Mouse (Mus musculus) testis, postnatal 10 days (tissue): ENCODE data around the gene Trappc5.
A peak's percentile ranks its signal among the peaks of the same experiment; 100 is the strongest.

Experiments used
- DNase-seq: peaks from one replicate; pipeline ENCODE4 v3.0.0; 2021; ENCODE audit warnings: low spot score

Gene Trappc5

GRCm38 (mm10) chr8:3676993-3677579, 987 bp downstream of the Trappc5 start:
- DNase-seq, result no peak

DNA sequence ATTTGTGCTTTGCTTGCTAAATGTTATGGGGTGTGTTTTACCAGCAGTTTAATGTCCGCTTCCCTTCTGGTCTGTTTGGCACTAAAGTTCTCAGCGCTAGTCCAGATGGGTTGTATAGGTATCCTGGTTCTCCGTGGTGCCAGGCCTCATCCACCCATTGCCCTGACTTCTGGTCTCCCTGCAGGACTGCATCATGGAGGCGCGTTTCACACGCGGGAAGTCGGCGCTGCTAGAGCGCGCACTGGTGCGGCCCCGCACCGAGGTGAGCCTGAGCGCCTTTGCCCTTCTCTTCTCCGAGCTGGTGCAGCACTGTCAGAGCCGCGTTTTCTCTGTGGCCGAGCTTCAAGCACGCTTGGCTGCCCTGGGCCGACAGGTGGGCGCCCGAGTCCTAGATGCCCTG, 2.7 kb downstream of the Trappc5 start:
- no peak for DNase-seq

DNA sequence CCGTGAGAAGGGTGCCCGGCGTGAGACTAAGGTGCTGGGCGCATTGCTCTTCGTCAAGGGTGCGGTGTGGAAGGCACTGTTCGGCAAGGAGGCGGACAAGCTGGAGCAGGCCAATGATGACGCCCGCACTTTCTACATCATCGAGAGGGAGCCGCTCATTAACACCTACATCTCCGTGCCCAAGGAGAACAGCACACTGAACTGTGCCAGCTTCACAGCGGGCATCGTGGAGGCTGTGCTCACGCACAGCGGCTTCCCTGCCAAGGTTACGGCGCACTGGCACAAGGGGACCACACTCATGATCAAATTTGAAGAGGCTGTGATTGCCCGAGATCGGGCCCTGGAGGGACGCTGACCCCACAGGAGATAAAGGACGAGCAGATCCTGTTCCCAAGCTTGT, 3.1 kb downstream of the Trappc5 start:
- DNase-seq, result peak; percentile 42

GRCm38 (mm10) chr8:3679656-3680055, 3.6 kb downstream of the Trappc5 start:
- DNase-seq, result peak; percentile 42

DNA sequence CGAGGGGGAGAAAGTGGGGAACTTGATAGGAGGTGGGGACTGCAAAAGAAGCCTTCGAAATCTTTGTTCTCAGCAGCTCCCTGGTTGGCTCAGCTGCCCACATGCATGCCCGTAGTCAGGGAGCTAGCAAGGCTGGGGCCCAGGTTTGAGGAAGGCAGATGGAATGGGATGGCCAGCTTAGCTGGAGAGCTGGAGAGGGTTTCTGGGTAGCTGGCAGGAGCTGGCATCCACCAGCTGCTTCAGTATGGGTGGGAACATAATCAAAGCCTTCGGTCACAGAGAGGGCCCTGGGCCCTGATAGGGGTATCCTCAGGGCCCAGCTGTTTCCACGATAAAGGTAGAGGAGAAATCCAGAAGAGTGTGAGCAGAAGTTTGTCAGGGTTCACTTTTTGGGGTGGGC, 6.3 kb downstream of the Trappc5 start:
- DNase-seq, result peak; percentile 32

DNA sequence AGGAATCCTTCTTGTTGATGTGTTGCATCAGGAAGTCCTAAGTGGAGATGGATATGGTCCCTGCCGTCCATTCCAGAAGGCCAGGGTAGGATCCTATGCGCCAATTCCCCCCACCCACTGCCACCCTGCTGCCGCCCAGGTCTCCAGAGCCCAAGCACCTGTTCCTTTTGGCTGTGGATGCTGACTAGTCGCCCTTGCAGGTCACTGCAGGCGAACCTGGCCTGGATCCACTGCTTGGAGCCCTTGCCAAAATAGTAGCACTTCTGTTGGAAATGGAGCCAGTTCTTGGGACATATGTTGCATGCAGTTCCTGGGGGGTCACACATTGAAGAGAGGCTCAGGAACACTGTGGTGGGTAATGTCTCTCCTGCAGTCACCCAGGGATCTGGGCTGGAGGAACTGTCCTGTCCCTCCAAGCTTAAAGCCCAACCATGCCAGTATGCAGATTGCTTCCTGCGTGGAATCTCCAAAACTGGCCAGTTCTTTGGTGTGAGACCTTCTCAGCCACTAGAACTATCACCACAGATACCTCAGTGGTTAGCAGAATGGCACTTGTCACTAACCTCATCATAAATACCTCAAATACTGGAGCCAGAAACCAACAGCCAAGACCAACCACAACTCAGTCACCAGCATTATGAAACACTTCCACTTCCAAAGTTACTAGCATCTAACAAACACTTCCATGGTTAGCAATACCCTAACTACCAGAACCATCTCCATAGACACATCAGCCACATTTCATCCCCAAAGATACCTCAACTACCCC, 7.5 kb downstream of the Trappc5 start:
- peak; percentile 46 for DNase-seq

- peak; percentile 33 for DNase-seq
These were observed 8.4 kb downstream of the Trappc5 start for GRCm38 (mm10) chr8:3684530-3684929.

- peak; percentile 29 for DNase-seq
These were observed 9.3 kb downstream of the Trappc5 start for GRCm38 (mm10) chr8:3685422-3685821.

GRCm38 (mm10) chr8:3687537-3687936, 11.4 kb downstream of the Trappc5 start:
- peak; percentile 25 for DNase-seq

GRCm38 (mm10) chr8:3690774-3691173, 14.7 kb downstream of the Trappc5 start:
- DNase-seq, result peak; percentile 42

- peak; percentile 13 for DNase-seq
These were observed 18.0 kb downstream of the Trappc5 start, which contains the start of gene Fcer2a for GRCm38 (mm10) chr8:3694121-3694520. Gene Fcer2a, minus strand, starts transcription at chr8:3694175.

DNA sequence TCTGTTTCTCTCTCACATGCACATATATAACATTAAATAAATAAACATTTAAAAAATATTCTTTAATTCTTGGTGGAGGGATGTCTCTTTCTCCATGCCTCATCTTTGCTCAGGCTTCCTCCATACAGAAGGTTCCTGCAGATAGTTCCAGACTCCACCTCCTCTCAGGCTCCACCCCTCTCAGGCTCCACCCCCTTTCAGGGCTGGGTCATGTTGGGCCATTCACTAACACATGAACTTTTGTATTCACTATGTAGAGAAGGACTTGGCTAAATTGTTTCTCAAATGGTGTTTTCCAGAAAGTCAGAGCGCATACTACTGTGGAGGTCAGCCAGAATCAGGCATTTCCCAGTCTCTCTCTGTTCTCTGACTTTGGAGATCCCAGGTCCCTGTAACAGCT, 25.4 kb downstream of the Trappc5 start:
- no peak for DNase-seq

GRCm38 (mm10) chr8:3705711-3706110, 29.6 kb downstream of the Trappc5 start:
- peak; percentile 39 for DNase-seq

GRCm38 (mm10) chr8:3707611-3708010, 31.5 kb downstream of the Trappc5 start:
- DNase-seq, result no peak

DNA sequence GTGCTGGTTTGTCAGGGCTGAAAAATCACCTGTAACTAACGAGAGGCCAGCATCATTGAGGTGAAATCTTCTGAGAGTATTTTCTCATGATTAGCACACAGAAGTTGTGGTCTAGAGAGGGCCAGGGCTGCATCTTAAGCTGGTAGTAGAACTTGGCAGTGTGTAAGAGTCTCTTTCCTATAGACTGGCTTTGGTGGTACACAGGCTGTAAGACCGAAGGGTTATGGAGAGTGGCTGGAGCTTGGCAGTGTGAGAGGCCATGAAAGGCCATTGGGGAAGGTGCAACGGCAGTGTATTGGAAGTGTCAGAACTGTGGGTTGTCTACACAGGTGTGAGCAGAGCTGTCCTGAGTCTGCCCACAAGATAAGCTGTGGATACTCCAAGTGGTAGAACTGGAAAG, 34.2 kb downstream of the Trappc5 start:
- DNase-seq, result no peak

- DNase-seq, result no peak
These were observed 35.5 kb downstream of the Trappc5 start for GRCm38 (mm10) chr8:3711646-3712045.

DNA sequence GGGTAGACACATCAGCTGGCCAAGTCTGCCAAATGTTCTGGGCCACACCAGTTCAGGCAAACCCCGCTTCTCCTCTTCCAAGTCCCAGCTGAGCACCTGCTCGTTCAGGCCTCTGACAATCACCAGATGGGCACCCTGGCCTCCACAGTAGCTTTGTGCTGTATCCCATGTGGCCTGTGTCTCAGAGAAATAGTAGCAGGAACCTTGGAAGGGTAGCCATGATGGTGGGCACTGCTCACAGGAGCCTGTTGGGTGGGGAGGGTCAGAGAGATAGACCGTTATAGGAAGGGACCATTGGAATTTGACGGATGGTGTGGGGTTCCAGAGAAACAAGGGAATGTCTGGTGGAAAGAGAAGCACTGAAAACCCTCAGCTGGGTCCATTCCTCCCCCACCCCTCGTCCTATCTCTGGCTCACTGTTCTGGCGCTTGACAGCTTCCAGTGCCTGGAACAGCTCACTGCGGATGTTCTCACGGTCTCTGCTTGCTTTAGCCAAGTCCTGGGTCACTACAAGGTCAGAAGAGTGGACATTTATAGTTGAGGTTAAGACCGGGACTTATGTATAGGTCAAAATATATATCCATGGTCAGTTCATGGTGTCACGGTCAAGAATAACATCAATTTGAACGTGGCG, 41.3 kb downstream of the Trappc5 start:
- DNase-seq, result no peak

GRCm38 (mm10) chr8:3718559-3718958, 42.5 kb downstream of the Trappc5 start:
- DNase-seq, result peak; percentile 81

- DNase-seq, result no peak
These were observed 44.5 kb downstream of the Trappc5 start, which contains the start of gene Clec4g for GRCm38 (mm10) chr8:3720551-3720950. Gene Clec4g, minus strand, starts transcription at chr8:3720651.

GRCm38 (mm10) chr8:3721041-3721440, 44.9 kb downstream of the Trappc5 start:
- DNase-seq, result no peak
